Mouse (Mus musculus): ENCODE data around the gene Dhx32. TPM values are rescaled to one million over a fixed set of nuclear protein-coding genes. Genes with fewer than 3 reads are reported as not detected.
"Not testable (repeated sequence)": the region's sequence is repeated elsewhere in the genome, so short reads cannot be mapped to it uniquely, and the experiment has no call there.

The Dhx32 gene
- polyA plus RNA-seq, 1 experiment from 2014 or later: 21.2 TPM

- Histone ChIP-seq H3K4me3 (ENCODE audit: inconsistent target) (no peak overlapping the region), H3K36me3 (ENCODE audit: inconsistent target) (peaks cover 9% of the 10 kb centered on the region; the same call in 1 of the 2 replicates), H3K79me2 (ENCODE audit: inconsistent target) (no peaks in the 10 kb centered on the region), H3K27ac (peak overlapping the region; percentile 71)
- WGBS (ENCODE audit: missing documents): 81% methylated on average over 11 of the region's 11 CpGs
These were observed 52.0 kb downstream of the Dhx32 start for GRCm38 (mm10) chr7:133730324-133731191.

- Histone ChIP-seq H3K79me2 (ENCODE audit: inconsistent target) (no peaks in the 10 kb centered on the region), H3K4me3 (ENCODE audit: inconsistent target) (no peak overlapping the region), H3K36me3 (ENCODE audit: inconsistent target) (peaks cover 16% of the 10 kb centered on the region; the same call in 1 of the 2 replicates), H3K27ac (no peak overlapping the region)
- 95% methylated on average over 5 of the region's 5 CpGs for WGBS (ENCODE audit: missing documents)
These were observed 53.2 kb downstream of the Dhx32 start for GRCm38 (mm10) chr7:133729351-133729750.

- no peak overlapping the region for H3K4me3 ChIP-seq (ENCODE audit: inconsistent target)
- no peak overlapping the region for H3K27ac ChIP-seq
- WGBS (ENCODE audit: missing documents): 87% methylated on average over 6 of the region's 6 CpGs
- no peaks in the 10 kb centered on the region for H3K79me2 ChIP-seq (ENCODE audit: inconsistent target)
- H3K36me3 ChIP-seq (ENCODE audit: inconsistent target): peaks cover 31% of the 10 kb centered on the region
These were observed 55.5 kb downstream of the Dhx32 start for GRCm38 (mm10) chr7:133727027-133727426.

GRCm38 (mm10) chr7:133725571-133725970 is 57.0 kb downstream of the Dhx32 start:
- WGBS (ENCODE audit: missing documents): 94% methylated on average over 10 of the region's 10 CpGs
- no peak overlapping the region for H3K27ac ChIP-seq
- peaks cover 44% of the 10 kb centered on the region for H3K36me3 ChIP-seq (ENCODE audit: inconsistent target)
- H3K79me2 ChIP-seq (ENCODE audit: inconsistent target): no peaks in the 10 kb centered on the region
- H3K4me3 ChIP-seq (ENCODE audit: inconsistent target): no peak overlapping the region

GRCm38 (mm10) chr7:133724844-133725243 is 57.7 kb downstream of the Dhx32 start:
- H3K4me3 ChIP-seq (ENCODE audit: inconsistent target): no peak overlapping the region
- peaks cover 52% of the 10 kb centered on the region for H3K36me3 ChIP-seq (ENCODE audit: inconsistent target)
- 80% methylated on average over 10 of the region's 10 CpGs for WGBS (ENCODE audit: missing documents)
- no peak overlapping the region for H3K27ac ChIP-seq
- H3K79me2 ChIP-seq (ENCODE audit: inconsistent target): no peaks in the 10 kb centered on the region

- H3K4me3 ChIP-seq (ENCODE audit: inconsistent target): no peak overlapping the region
- H3K27ac ChIP-seq: no peak overlapping the region
- no peaks in the 10 kb centered on the region for H3K79me2 ChIP-seq (ENCODE audit: inconsistent target)
- 94% methylated on average over 11 of the region's 11 CpGs for WGBS (ENCODE audit: missing documents)
- peaks cover 91% of the 10 kb centered on the region for H3K36me3 ChIP-seq (ENCODE audit: inconsistent target)
These were observed 61.9 kb downstream of the Dhx32 start for GRCm38 (mm10) chr7:133720616-133721015.

GRCm38 (mm10) chr7:133718580-133718979 is 63.9 kb downstream of the Dhx32 start:
- WGBS (ENCODE audit: missing documents): 100% methylated on average over 1 of the region's 1 CpGs
- H3K27ac ChIP-seq: no peak overlapping the region
- no peaks in the 10 kb centered on the region for H3K79me2 ChIP-seq (ENCODE audit: inconsistent target)
- H3K4me3 ChIP-seq (ENCODE audit: inconsistent target): no peak overlapping the region
- peaks cover 96% of the 10 kb centered on the region for H3K36me3 ChIP-seq (ENCODE audit: inconsistent target)

- H3K79me2 ChIP-seq (ENCODE audit: inconsistent target): no peaks in the 10 kb centered on the region
- H3K4me3 ChIP-seq (ENCODE audit: inconsistent target): no peak overlapping the region
- no peak overlapping the region for H3K27ac ChIP-seq
- H3K36me3 ChIP-seq (ENCODE audit: inconsistent target): peaks cover 79% of the 10 kb centered on the region
- 95% methylated on average over 4 of the region's 4 CpGs for WGBS (ENCODE audit: missing documents)
These were observed 67.1 kb downstream of the Dhx32 start for GRCm38 (mm10) chr7:133715387-133715786.

- 85% methylated on average over 2 of the region's 2 CpGs for WGBS (ENCODE audit: missing documents)
- H3K27ac ChIP-seq: no peak overlapping the region
These were observed 75.2 kb downstream of the Dhx32 start for GRCm38 (mm10) chr7:133707301-133707700.

GRCm38 (mm10) chr7:133703906-133704305 is 78.6 kb downstream of the Dhx32 start:
- Histone ChIP-seq H3K27ac (no peak overlapping the region), H3K4me3 (ENCODE audit: inconsistent target) (no peak overlapping the region), H3K79me2 (ENCODE audit: inconsistent target) (no peaks in the 10 kb centered on the region), H3K36me3 (ENCODE audit: inconsistent target) (no peaks in the 10 kb centered on the region)
- 95% methylated on average over 7 of the region's 7 CpGs for WGBS (ENCODE audit: missing documents)

More at GRCm38 (mm10) chr7:133707301-133707700, 75.2 kb downstream of the Dhx32 start:
- Histone ChIP-seq H3K79me2 (ENCODE audit: inconsistent target) (peaks cover 7% of the 10 kb centered on the region; the same call in 1 of the 2 replicates), H3K4me3 (ENCODE audit: inconsistent target) (no peak overlapping the region), H3K36me3 (ENCODE audit: inconsistent target) (0 out of 2 replicates have a peak, but pooled peaks cover 8% of the 10 kb centered on the region)

- no peak overlapping the region for H3K27ac ChIP-seq
These were observed 80.2 kb downstream of the Dhx32 start for GRCm38 (mm10) chr7:133702333-133702732.

GRCm38 (mm10) chr7:133701366-133701765 is 81.2 kb downstream of the Dhx32 start:
- 95% methylated on average over 7 of the region's 7 CpGs for WGBS (ENCODE audit: missing documents)
- no peaks in the 10 kb centered on the region for H3K79me2 ChIP-seq (ENCODE audit: inconsistent target)
- H3K36me3 ChIP-seq (ENCODE audit: inconsistent target): 0 out of 2 replicates have a peak, but pooled peaks cover 6% of the 10 kb centered on the region
- H3K4me3 ChIP-seq (ENCODE audit: inconsistent target): no peak overlapping the region
- no peak overlapping the region for H3K27ac ChIP-seq

More at GRCm38 (mm10) chr7:133702333-133702732, 80.2 kb downstream of the Dhx32 start:
- H3K79me2 ChIP-seq (ENCODE audit: inconsistent target): no peaks in the 10 kb centered on the region
- 97% methylated on average over 10 of the region's 10 CpGs for WGBS (ENCODE audit: missing documents)
- H3K4me3 ChIP-seq (ENCODE audit: inconsistent target): no peak overlapping the region
- H3K36me3 ChIP-seq (ENCODE audit: inconsistent target): 0 out of 2 replicates have a peak, but pooled peaks cover under 1% of the 10 kb centered on the region

- H3K79me2 ChIP-seq (ENCODE audit: inconsistent target): no peaks in the 10 kb centered on the region
- 36% methylated on average over 4 of the region's 4 CpGs for WGBS (ENCODE audit: missing documents)
- no peak overlapping the region for H3K4me3 ChIP-seq (ENCODE audit: inconsistent target)
- no peak overlapping the region for H3K27ac ChIP-seq
- 0 out of 2 replicates have a peak, but pooled peaks cover 6% of the 10 kb centered on the region for H3K36me3 ChIP-seq (ENCODE audit: inconsistent target)
These were observed 82.6 kb downstream of the Dhx32 start for GRCm38 (mm10) chr7:133699885-133700284.

GRCm38 (mm10) chr7:133698021-133698709 is 84.4 kb downstream of the Dhx32 start:
- 97% methylated on average over 12 of the region's 12 CpGs for WGBS (ENCODE audit: missing documents)
- no peaks in the 10 kb centered on the region for H3K79me2 ChIP-seq (ENCODE audit: inconsistent target)
- H3K4me3 ChIP-seq (ENCODE audit: inconsistent target): no peak overlapping the region
- no peak overlapping the region for H3K27ac ChIP-seq
- 0 out of 2 replicates have a peak, but pooled peaks cover 6% of the 10 kb centered on the region for H3K36me3 ChIP-seq (ENCODE audit: inconsistent target)

GRCm38 (mm10) chr7:133685644-133686043 is 96.9 kb downstream of the Dhx32 start:
- H3K4me3 ChIP-seq (ENCODE audit: inconsistent target); H3K79me2 ChIP-seq (ENCODE audit: inconsistent target); H3K27ac ChIP-seq: not testable (repeated sequence)
- peaks cover 29% of the 10 kb centered on the region; the same call in 1 of the 2 replicates for H3K36me3 ChIP-seq (ENCODE audit: inconsistent target)
